Mouse (Mus musculus) heart, postnatal 0 days (tissue): ENCODE measurements around the gene Rarres1. TPM values are rescaled to one million over a fixed set of nuclear protein-coding genes. Genes with fewer than 3 reads are reported as not detected.

ENCODE experiments used
- ATAC-seq: fragments of 200-750 bp; cut with Nextera tagmentation; 2 replicates; pipeline ENCODE4 v1.8.0; 2017; ENCODE audit warnings: low read depth, moderate number of reproducible peaks, moderate library complexity; ENCODE audit not compliant: insufficient read depth
- DNase-seq: peaks from one replicate; pipeline ENCODE4 v3.0.0-alpha.2; 2016; ENCODE audit warnings: low spot score
- H3K27ac ChIP-seq: fragments of 300-500 bp; sonication (generic); 2 replicates; pipeline ENCODE4 v1.5.1; 2014; ENCODE audit warnings: low read depth, mild to moderate bottlenecking
- H3K27me3 ChIP-seq: fragments of 300-500 bp; sonication (generic); 2 replicates; pipeline ENCODE4 v1.6.1; 2014; ENCODE audit warnings: low read length, mixed read lengths; ENCODE audit not compliant: control insufficient read depth, insufficient read depth
- H3K36me3 ChIP-seq: fragments of 300-500 bp; sonication (generic); replicated peaks from 2 replicates; pipeline ENCODE4 v1.6.1; 2014; ENCODE audit warnings: low read length, mixed read lengths; ENCODE audit not compliant: control insufficient read depth, insufficient read depth
- H3K4me1 ChIP-seq: fragments of 300-500 bp; sonication (generic); 2 replicates; pipeline ENCODE4 v1.6.1; 2014; ENCODE audit warnings: antibody characterized with exemption; ENCODE audit not compliant: control insufficient read depth, insufficient read depth
- H3K4me2 ChIP-seq: fragments of 300-500 bp; sonication (generic); 2 replicates; pipeline ENCODE4 v1.6.1; 2014; ENCODE audit warnings: low read depth, mild to moderate bottlenecking, low read length, moderate library complexity
- H3K4me3 ChIP-seq: fragments of 300-500 bp; sonication (generic); 2 replicates; pipeline ENCODE4 v1.5.1; 2014; ENCODE audit warnings: low read depth, low read length
- H3K9ac ChIP-seq: fragments of 300-500 bp; sonication (generic); replicated peaks from 2 replicates; pipeline ENCODE4 v1.6.1; 2014; ENCODE audit warnings: low read depth, low read length, mixed read lengths
- H3K9me3 ChIP-seq: fragments of 300-500 bp; sonication (generic); replicated peaks from 2 replicates; pipeline ENCODE4 v1.6.1; 2016; ENCODE audit warnings: low read length; ENCODE audit not compliant: control insufficient read depth
- CTCF ChIP-seq: IDR thresholded peaks from 2 replicates; pipeline ENCODE4 v1.5.1; 2016; ENCODE audit warnings: antibody characterized with exemption, control low read depth, low read depth
- EP300 ChIP-seq: IDR thresholded peaks from 2 replicates; pipeline ENCODE4 v1.6.1; 2016; ENCODE audit warnings: antibody characterized with exemption, low read depth
- WGBS: fragments of 180-500 bp; shearing (Covaris S2); extraction: QIAGEN DNeasy Blood & Tissue Kit; methylation state at CpG from one replicate; pipeline ENCODE4 v1.1.7; 2014; 5-methylcytosine and 5-hydroxymethylcytosine counted together
- polyA plus RNA-seq: library from polyadenylated mRNA; unstranded; fragments of >200 nt; fragmentation: Nextera tagmentation; extraction: Ambion mirVana; gene quantifications from 2 replicates; pipeline ENCODE4 v1.2.1, GENCODE M21; 2015
- total RNA-seq: library from RNA; depleted of rRNA; stranded (reverse); fragments of >200 nt; gene quantifications from 2 replicates; pipeline ENCODE4 v1.2.3, GENCODE M21; 2014; ENCODE audit warnings: low replicate concordance; rRNA removed

Rarres1 gene
- 3.6 and 4.0 TPM in 2 replicates for total RNA-seq
- polyA plus RNA-seq, result 1.1 and 1.3 TPM in 2 replicates

DNA sequence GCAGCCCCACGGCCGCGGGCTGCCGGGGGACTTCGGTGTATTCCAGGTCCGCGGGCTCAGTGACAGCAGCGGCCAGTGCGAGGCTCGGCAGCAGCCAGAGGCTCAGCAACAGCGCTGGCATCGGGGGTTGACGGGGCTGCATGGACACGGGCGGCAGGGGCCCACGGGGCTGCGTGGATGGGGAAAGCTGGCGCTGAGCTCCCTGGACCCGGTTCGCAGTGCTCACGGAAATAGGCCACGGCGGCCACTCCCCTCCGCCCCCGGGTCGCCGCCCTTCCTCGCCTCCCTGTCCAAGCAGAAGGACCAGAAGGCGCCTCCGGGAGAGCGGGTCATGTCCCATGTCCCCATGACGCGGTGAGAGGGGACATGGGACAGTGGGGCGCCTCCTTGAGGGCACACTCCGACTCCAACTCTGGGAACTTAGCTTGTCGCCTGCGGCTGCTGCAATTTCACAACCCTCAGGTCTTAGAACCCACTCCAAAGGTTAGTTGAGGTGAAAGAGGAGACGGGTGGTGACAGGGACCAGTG, at the start of gene Rarres1:
Gene Rarres1, minus strand, starts transcription at position 250 of the 528 bp plus-strand sequence.
- peak within 1 kb of the TSS; percentile 50 for H3K4me3 ChIP-seq
- peaks cover 13% of the 10 kb centered on the region; the same call in 1 of the 2 replicates for H3K27me3 ChIP-seq
- H3K27ac ChIP-seq, result no peak within 1 kb of the TSS
- H3K9ac ChIP-seq, result no peak within 1 kb of the TSS; the same call in 1 of the 2 replicates
- H3K4me1 ChIP-seq, result 0 out of 2 replicates have a peak, but pooled peaks cover 5% of the 10 kb centered on the region
- DNase-seq, result peak; percentile 19
- ATAC-seq, result peak; percentile 54; the same call in 1 of the 2 replicates
- peak within 1 kb of the TSS; percentile 89 for H3K4me2 ChIP-seq
- no peaks in the 10 kb centered on the region for H3K9me3 ChIP-seq
- 1% methylated on average over 34 of the region's 38 CpGs for WGBS
- no peaks in the 10 kb centered on the region for H3K36me3 ChIP-seq
- TF ChIP-seq EP300, result no peak
- no peak for TF ChIP-seq CTCF

DNA sequence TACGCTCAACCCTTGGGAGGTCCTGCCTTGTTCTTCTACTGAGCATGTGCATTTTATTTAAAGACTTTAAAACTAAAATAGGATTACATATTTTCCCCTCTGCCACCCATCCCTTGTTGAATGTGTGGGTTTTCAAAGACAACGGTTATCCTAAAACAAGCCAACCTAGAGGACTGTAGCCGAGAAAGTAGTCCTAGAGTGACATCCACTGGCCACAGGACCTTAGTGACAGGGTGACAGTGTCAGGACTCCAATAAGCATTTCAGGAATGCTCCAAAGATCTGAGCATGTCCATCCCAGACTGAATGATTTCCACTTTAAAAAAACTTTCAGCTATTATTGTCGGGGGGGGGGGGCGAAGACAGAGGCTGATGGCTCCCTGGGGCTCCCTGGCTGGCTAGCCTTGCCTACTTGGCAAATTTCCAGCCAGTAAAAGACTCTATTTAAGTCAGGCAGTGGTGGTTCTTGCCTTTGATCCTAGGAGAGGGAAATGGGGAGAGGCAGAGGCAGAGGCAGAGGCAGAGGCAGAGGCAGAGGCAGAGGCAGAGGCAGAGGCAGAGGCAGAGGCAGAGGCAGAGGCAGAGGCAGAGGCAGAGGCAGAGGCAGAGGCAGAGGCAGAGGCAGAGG, 49.5 kb upstream of the Rarres1 start:
- TF ChIP-seq EP300 (no peak), CTCF (peak; percentile 70)
- H3K27me3 ChIP-seq, result no peaks in the 10 kb centered on the region
- H3K9ac ChIP-seq, result no peak overlapping the region
- H3K4me3 ChIP-seq, result no peak overlapping the region
- WGBS, result 39% methylated on average over 5 of the region's 5 CpGs
- no peak overlapping the region for H3K4me2 ChIP-seq
- H3K27ac ChIP-seq, result no peak overlapping the region
- ATAC-seq (no peak), DNase-seq (no peak)
- no peaks in the 10 kb centered on the region for H3K4me1 ChIP-seq
- H3K9me3 ChIP-seq, result no peaks in the 10 kb centered on the region
- H3K36me3 ChIP-seq, result no peaks in the 10 kb centered on the region

DNA sequence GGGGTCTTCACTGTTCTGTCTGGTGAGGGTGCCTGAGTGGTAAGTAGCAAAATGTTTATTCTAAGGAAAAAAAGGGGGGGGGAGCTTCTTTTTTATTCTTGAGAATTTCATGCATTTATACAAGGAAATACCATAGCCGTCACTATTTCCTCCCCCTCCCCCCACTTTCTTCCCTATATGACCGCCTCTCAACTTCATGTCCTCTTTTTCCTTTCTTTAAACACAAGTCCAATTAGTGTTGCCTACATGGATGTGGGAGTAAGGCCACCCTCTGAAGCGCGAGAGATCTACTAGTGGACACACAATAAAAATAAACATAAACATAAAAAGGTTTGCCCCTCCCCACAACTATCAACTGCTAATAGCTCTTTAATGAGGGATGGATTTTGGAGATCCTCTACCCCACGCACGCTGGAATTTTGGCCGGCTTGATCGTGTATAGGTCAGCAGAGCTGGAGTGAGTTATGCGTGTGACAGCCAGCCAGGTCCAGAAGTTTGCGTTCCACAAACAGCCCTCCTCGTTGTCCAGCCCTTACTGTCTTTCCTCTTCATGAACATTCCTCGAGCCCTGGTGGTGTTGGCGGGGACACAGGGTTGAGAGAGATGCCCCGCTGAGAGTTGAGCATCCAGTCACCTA, 42.5 kb upstream of the Rarres1 start:
- Histone ChIP-seq H3K27ac (no peak overlapping the region), H3K36me3 (no peaks in the 10 kb centered on the region), H3K9me3 (no peaks in the 10 kb centered on the region), H3K4me2 (no peak overlapping the region), H3K9ac (no peak overlapping the region), H3K4me3 (no peak overlapping the region), H3K4me1 (no peaks in the 10 kb centered on the region), H3K27me3 (no peaks in the 10 kb centered on the region)
- no peak for TF ChIP-seq CTCF
- no peak for TF ChIP-seq EP300
- WGBS, result 77% methylated on average over 14 of the region's 14 CpGs
- DNase-seq, result no peak
- ATAC-seq, result no peak

DNA sequence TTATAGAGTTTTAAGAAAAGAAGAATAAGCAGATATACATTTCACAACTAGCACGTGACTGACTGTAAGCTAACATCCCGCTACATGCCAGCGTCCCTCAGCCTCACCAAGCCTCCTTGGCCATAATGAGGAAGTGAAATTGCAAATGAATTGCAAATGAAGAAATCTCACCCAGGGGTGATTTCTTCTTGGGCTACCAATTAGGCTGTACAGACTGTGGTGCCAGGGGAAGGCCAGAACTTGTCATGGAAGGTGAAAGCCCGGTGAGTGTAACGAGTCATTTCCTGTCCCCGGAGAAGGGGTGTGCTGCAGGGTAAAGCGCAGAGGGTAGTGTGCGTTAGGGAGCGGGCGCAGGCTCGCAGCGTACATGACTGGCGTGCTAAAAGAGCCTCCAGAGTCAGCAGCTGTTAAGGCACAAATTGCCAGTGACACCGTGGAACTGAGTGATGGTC, 41.9 kb upstream of the Rarres1 start:
- H3K27me3 ChIP-seq, result no peaks in the 10 kb centered on the region
- H3K9me3 ChIP-seq, result no peaks in the 10 kb centered on the region
- no peaks in the 10 kb centered on the region for H3K4me1 ChIP-seq
- no peak overlapping the region for H3K4me3 ChIP-seq
- no peak overlapping the region for H3K27ac ChIP-seq
- DNase-seq, result no peak
- no peak overlapping the region for H3K4me2 ChIP-seq
- no peak overlapping the region for H3K9ac ChIP-seq
- WGBS, result 61% methylated on average over 14 of the region's 14 CpGs
- TF ChIP-seq EP300 (no peak), CTCF (no peak)
- no peaks in the 10 kb centered on the region for H3K36me3 ChIP-seq
- no peak for ATAC-seq

DNA sequence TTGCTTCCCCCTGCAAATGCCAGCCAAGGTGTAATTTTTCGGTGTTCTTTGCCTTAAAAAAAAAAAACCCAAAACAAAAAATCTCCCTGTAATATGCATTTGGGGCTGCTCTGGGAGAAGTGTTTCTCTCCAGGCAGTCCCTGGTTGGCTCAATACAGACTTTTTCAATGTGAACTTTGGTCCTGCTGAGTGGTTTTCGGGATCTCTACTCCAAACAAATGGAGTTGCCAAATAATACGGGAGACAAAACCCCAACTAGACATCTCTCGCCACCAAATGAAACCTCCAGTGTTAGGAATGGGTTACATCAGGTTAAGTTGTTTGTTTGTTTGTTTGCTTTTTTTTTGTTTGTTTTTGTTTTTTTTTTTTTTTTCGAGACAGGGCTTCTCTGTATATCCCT, 39.9 kb upstream of the Rarres1 start:
- no peak overlapping the region for H3K27ac ChIP-seq
- 73% methylated on average over 5 of the region's 5 CpGs for WGBS

More for the DNA sequence above, 39.9 kb upstream of the Rarres1 start:
- Histone ChIP-seq H3K36me3 (no peaks in the 10 kb centered on the region), H3K9me3 (no peaks in the 10 kb centered on the region), H3K4me2 (no peak overlapping the region), H3K4me1 (no peaks in the 10 kb centered on the region), H3K27me3 (no peaks in the 10 kb centered on the region), H3K4me3 (no peak overlapping the region), H3K9ac (no peak overlapping the region)
- no peak for ATAC-seq
- DNase-seq, result no peak
- TF ChIP-seq EP300 (no peak), CTCF (no peak)
